Mouse (Mus musculus): Measurements from ENCODE around the gene Cd274. TPM values are rescaled to one million over a fixed set of nuclear protein-coding genes. Genes with fewer than 3 reads are reported as not detected.

The Cd274 gene
- polyA plus RNA-seq, 1 experiment from 2014 or later, result 0.10 TPM

- H3K27me3 ChIP-seq (ENCODE audit: low read depth, poor library complexity, severe bottlenecking), result no peaks in the 10 kb centered on the region
- no peak overlapping the region for H3K4me3 ChIP-seq
- H3K36me3 ChIP-seq, result no peaks in the 10 kb centered on the region
- no peaks in the 10 kb centered on the region for H3K9me3 ChIP-seq (replicated peaks)
- no peak for DNase-seq (ENCODE audit: low spot score)
- no peak overlapping the region for H3K27ac ChIP-seq
- 88% methylated on average over 16 of the region's 16 CpGs for WGBS
- H3K4me1 ChIP-seq, result no peaks in the 10 kb centered on the region
These were observed 54.9 kb downstream of the Cd274 start for GRCm38 (mm10) chr19:29422013-29422645.

- no peaks in the 10 kb centered on the region for H3K4me1 ChIP-seq
- DNase-seq (ENCODE audit: low spot score), result no peak
- H3K27me3 ChIP-seq (ENCODE audit: low read depth, poor library complexity, severe bottlenecking), result no peaks in the 10 kb centered on the region
- H3K27ac ChIP-seq, result no peak overlapping the region
- H3K9me3 ChIP-seq (replicated peaks), result no peaks in the 10 kb centered on the region
- no peaks in the 10 kb centered on the region for H3K36me3 ChIP-seq
- H3K4me3 ChIP-seq, result no peak overlapping the region
- WGBS, result 88% methylated on average over 7 of the region's 7 CpGs
These were observed 55.5 kb downstream of the Cd274 start for GRCm38 (mm10) chr19:29422796-29423195.

GRCm38 (mm10) chr19:29430516-29430915 is 63.3 kb downstream of the Cd274 start:
- H3K27me3 ChIP-seq (ENCODE audit: low read depth, poor library complexity, severe bottlenecking), result no peaks in the 10 kb centered on the region
- whole genome bisulfite sequencing, result 84% methylated on average over 3 of the region's 3 CpGs
- H3K9me3 ChIP-seq (replicated peaks), result no peaks in the 10 kb centered on the region
- H3K4me3 ChIP-seq, result no peak overlapping the region
- no peaks in the 10 kb centered on the region for H3K4me1 ChIP-seq
- no peaks in the 10 kb centered on the region for H3K36me3 ChIP-seq
- no peak for DNase-seq (ENCODE audit: low spot score)
- H3K27ac ChIP-seq, result no peak overlapping the region

- Histone ChIP-seq H3K9me3 (replicated peaks) (no peaks in the 10 kb centered on the region), H3K27me3 (ENCODE audit: low read depth, poor library complexity, severe bottlenecking) (no peaks in the 10 kb centered on the region)
- no peak for DNase-seq (ENCODE audit: low spot score)
These were observed 63.7 kb downstream of the Cd274 start for GRCm38 (mm10) chr19:29430953-29431352.

GRCm38 (mm10) chr19:29436793-29437479 is 69.7 kb downstream of the Cd274 start:
- Histone ChIP-seq H3K4me3 (no peak overlapping the region), H3K27me3 (ENCODE audit: low read depth, poor library complexity, severe bottlenecking) (no peaks in the 10 kb centered on the region), H3K36me3 (no peaks in the 10 kb centered on the region), H3K9me3 (replicated peaks) (no peaks in the 10 kb centered on the region), H3K4me1 (peaks cover 3% of the 10 kb centered on the region; the same call in 1 of the 2 replicates), H3K27ac (no peak overlapping the region)
- DNase-seq (ENCODE audit: low spot score), result no peak
- WGBS, result 90% methylated on average over 18 of the region's 18 CpGs

More at GRCm38 (mm10) chr19:29430953-29431352, 63.7 kb downstream of the Cd274 start:
- Histone ChIP-seq H3K27ac (no peak overlapping the region), H3K4me3 (no peak overlapping the region), H3K36me3 (no peaks in the 10 kb centered on the region), H3K4me1 (no peaks in the 10 kb centered on the region)
- WGBS, result 86% methylated on average over 3 of the region's 3 CpGs

Other genes starting within 250 kb of the Cd274 start
- gene Jak2, start 115.6 kb upstream of the Cd274 start, polyA plus RNA-seq (2016; fragmentation: Nextera tagmentation; extraction: Ambion mirVana), result 5.4 and 8.0 TPM in 2 replicates
- gene Insl6, start 42.1 kb upstream of the Cd274 start, polyA plus RNA-seq (2016; fragmentation: Nextera tagmentation; extraction: Ambion mirVana), result 4.1 and 4.9 TPM in 2 replicates
- 0.26 TPM in 1 of 2 replicates, not detected in the other for gene Rln1, start 32.8 kb upstream of the Cd274 start, polyA plus RNA-seq (2016; fragmentation: Nextera tagmentation; extraction: Ambion mirVana)
- 24.0 and 30.9 TPM in 2 replicates for gene Plgrkt, start 65 bp upstream of the Cd274 start, polyA plus RNA-seq (2016; fragmentation: Nextera tagmentation; extraction: Ambion mirVana)
- not detected in 2 replicates for gene Pdcd1lg2, start 43.5 kb downstream of the Cd274 start, polyA plus RNA-seq (2016; fragmentation: Nextera tagmentation; extraction: Ambion mirVana)
- gene Ric1, start 154.8 kb downstream of the Cd274 start, polyA plus RNA-seq (2016; fragmentation: Nextera tagmentation; extraction: Ambion mirVana), result 15.5 and 19.5 TPM in 2 replicates

Data from limb, embryonic 10.5 days (tissue).